Mouse (Mus musculus): ENCODE data around the gene Cebpa. TPM values are rescaled to one million over a fixed set of nuclear protein-coding genes. Genes with fewer than 3 reads are reported as not detected.

Cebpa gene
- polyA plus RNA-seq (2011; ENCODE audit: insufficient read depth, insufficient read length, low replicate concordance, missing spikeins) = 8.9 and 14.2 TPM in 2 replicates

DNA sequence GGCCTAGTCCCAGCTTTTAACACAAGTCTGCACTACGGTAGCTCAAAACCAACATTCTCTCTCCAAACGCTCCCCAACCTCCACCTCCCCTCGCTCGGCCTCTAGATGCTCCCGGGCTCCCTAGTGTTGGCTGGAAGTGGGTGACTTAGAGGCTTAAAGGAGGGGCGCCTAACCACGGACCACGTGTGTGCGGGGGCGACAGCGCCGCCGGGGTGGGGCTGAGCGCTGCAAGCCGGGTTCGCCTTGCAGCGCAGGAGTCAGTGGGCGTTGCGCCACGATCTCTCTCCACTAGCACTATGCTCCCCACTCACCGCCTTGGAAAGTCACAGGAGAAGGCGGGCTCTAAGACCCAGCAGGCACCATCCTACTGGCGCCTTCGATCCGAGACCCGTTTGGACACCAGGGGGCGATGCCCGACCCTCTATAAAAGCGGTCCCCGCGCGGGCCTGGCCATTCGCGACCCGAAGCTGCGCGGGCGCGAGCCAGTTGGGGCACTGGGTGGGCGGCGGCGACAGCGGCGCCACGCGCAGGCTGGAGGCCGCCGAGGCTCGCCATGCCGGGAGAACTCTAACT lies at the start of gene Cebpa:
Gene Cebpa (plus strand): TSS at position 453 of the 573 bp plus-strand sequence.
- TF ChIP-seq CTCF (IDR thresholded peaks at IDR 0.05; ENCODE audit: control insufficient read depth, insufficient read depth, low read length) (peak; percentile 74), POLR2A (IDR thresholded peaks at IDR 0.05; ENCODE audit: borderline replicate concordance, control insufficient read depth, low read depth, low read length) (peak; percentile 92; the same call in 1 of the 2 replicates)
- WGBS = 2% methylated on average over 50 of the region's 50 CpGs
- Histone ChIP-seq H3K4me3 (replicated peaks; ENCODE audit: control insufficient read depth, low read depth, low read length) (peak within 1 kb of the TSS; percentile 93), H3K27ac (ENCODE audit: control insufficient read depth, insufficient read depth, low read depth, low read length, poor library complexity) (peak within 1 kb of the TSS; percentile 77), H3K4me1 (ENCODE audit: control insufficient read depth, insufficient read depth, low read length) (no peaks in the 10 kb centered on the region; the same call in none of the 2 replicates)

DNA sequence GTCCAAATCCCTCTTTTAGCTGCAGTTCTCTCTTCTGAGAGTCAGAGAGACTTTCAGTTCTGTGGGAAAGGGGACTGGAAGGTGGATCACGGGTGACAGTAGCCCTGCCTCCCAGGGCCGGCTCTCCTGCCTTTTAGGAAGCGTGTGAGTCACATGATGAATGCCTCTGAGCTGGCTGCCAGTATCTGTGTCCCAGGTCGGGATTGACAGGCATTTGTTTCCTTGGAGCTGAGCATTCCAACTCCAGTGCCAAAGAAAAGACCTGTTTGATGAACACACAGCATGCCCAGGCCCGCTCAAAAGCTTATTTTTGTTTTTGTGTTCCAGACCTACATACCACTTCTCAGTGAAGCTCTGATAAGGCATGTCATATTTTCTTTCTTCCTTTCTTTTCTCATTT lies 42.4 kb upstream of the Cebpa start:
- Histone ChIP-seq H3K4me1 (ENCODE audit: control insufficient read depth, insufficient read depth, low read length) (no peaks in the 10 kb centered on the region; the same call in 1 of the 2 replicates), H3K4me3 (replicated peaks; ENCODE audit: control insufficient read depth, low read depth, low read length) (no peak overlapping the region), H3K27ac (ENCODE audit: control insufficient read depth, insufficient read depth, low read depth, low read length, poor library complexity) (no peak overlapping the region)
- TF ChIP-seq POLR2A (IDR thresholded peaks at IDR 0.05; ENCODE audit: borderline replicate concordance, control insufficient read depth, low read depth, low read length) = no peak
- no peak for TF ChIP-seq CTCF (IDR thresholded peaks at IDR 0.05; ENCODE audit: control insufficient read depth, insufficient read depth, low read length)
- 67% methylated on average over 5 of the region's 5 CpGs for WGBS

- 6% methylated on average over 10 of the region's 10 CpGs for WGBS
- no peaks in the 10 kb centered on the region; the same call in 1 of the 2 replicates for H3K4me1 ChIP-seq (ENCODE audit: control insufficient read depth, insufficient read depth, low read length)
- H3K4me3 ChIP-seq (replicated peaks; ENCODE audit: control insufficient read depth, low read depth, low read length) = peak overlapping the region; percentile 14
- H3K27ac ChIP-seq (ENCODE audit: control insufficient read depth, insufficient read depth, low read depth, low read length, poor library complexity) = peak overlapping the region; percentile 6; the same call in 1 of the 2 replicates
- TF ChIP-seq POLR2A (IDR thresholded peaks at IDR 0.05; ENCODE audit: borderline replicate concordance, control insufficient read depth, low read depth, low read length) (no peak), CTCF (IDR thresholded peaks at IDR 0.05; ENCODE audit: control insufficient read depth, insufficient read depth, low read length) (no peak)
These were observed 38.2 kb upstream of the Cebpa start for GRCm38 (mm10) chr7:35080843-35081338.

DNA sequence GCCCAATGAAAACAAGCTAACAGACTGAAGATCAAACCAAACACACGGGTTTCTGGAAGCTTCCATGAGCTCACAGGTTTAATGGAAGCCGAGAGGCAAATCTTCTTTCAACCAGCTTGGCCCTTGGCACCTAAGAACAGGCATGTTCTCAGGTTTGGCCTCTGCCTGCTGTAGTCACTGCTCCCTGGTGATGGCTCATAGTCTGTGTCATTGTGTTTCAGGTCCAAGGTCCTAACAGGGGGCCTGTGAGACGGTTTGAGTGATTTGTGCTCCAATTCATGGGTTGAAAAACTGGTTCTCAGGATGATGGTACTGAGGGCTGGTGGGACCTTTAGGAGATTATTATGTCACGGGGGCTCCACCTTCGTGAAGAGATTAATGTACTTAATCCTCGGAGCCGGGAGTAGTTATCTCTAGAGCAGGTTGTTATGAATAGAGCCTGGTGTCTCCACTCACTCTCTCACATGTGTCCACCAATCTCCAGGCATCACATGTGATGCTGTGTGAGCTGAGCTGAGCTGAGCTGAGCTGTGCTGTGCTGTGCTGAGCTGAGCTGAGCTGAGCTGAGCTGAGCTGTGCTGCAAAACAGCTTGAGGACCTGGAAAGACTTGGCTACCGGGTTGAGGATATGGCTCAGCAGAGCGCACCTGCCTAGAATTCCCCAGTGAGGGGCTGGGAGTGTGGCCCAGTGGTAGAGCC lies 37.5 kb upstream of the Cebpa start:
- Histone ChIP-seq H3K4me3 (replicated peaks; ENCODE audit: control insufficient read depth, low read depth, low read length) (no peak overlapping the region), H3K27ac (ENCODE audit: control insufficient read depth, insufficient read depth, low read depth, low read length, poor library complexity) (no peak overlapping the region; the same call in 1 of the 2 replicates), H3K4me1 (ENCODE audit: control insufficient read depth, insufficient read depth, low read length) (no peaks in the 10 kb centered on the region; the same call in 1 of the 2 replicates)
- no peak for TF ChIP-seq CTCF (IDR thresholded peaks at IDR 0.05; ENCODE audit: control insufficient read depth, insufficient read depth, low read length)
- TF ChIP-seq POLR2A (IDR thresholded peaks at IDR 0.05; ENCODE audit: borderline replicate concordance, control insufficient read depth, low read depth, low read length) = no peak
- WGBS = 69% methylated on average over 9 of the region's 9 CpGs

DNA sequence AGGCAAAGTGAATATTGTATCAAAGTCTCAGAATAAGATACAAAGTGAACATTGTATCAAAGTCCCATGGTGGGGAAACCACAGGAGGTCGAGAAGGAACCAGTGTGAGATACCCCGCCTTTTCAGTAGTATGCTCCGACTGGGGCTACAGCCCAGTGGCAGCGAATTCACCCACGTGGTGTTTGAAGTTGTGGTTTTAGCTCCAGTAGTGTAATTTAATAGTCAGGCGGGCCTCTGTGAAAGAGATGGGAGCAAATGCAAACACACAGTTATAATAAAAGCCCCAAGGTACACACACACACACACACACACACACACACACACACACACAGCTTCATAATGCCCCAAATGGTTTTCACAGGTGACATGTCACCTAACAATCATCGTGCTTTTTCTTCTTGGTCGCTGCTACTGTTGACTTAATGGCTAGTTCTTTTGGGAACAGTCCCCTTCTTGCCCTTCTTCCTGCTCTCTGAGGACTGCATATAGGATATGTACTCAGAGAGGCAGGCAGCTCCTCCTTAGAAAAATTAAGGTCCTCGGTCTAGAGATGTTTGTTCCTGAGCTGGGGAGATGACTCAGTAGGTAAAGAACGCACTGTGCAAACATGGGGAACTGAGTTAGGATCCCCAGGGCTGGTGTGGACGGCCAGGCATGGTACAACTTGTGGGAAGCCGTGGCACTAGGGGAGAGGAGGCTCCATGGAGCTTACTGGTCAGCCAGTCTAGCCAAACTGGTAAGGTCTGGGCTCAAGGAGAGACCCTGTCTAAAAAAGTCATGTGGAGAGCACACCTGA lies 34.3 kb upstream of the Cebpa start:
- H3K4me3 ChIP-seq (replicated peaks; ENCODE audit: control insufficient read depth, low read depth, low read length) = no peak overlapping the region
- 36% methylated on average over 12 of the region's 12 CpGs for WGBS
- no peaks in the 10 kb centered on the region; the same call in 1 of the 2 replicates for H3K4me1 ChIP-seq (ENCODE audit: control insufficient read depth, insufficient read depth, low read length)
- no peak overlapping the region for H3K27ac ChIP-seq (ENCODE audit: control insufficient read depth, insufficient read depth, low read depth, low read length, poor library complexity)
- TF ChIP-seq CTCF (IDR thresholded peaks at IDR 0.05; ENCODE audit: control insufficient read depth, insufficient read depth, low read length) (no peak), POLR2A (IDR thresholded peaks at IDR 0.05; ENCODE audit: borderline replicate concordance, control insufficient read depth, low read depth, low read length) (no peak)

- Histone ChIP-seq H3K27ac (ENCODE audit: control insufficient read depth, insufficient read depth, low read depth, low read length, poor library complexity) (no peak overlapping the region), H3K4me3 (replicated peaks; ENCODE audit: control insufficient read depth, low read depth, low read length) (no peak overlapping the region), H3K4me1 (ENCODE audit: control insufficient read depth, insufficient read depth, low read length) (no peaks in the 10 kb centered on the region; the same call in 1 of the 2 replicates)
- WGBS = 5% methylated on average over 21 of the region's 21 CpGs
- no peak for TF ChIP-seq CTCF (IDR thresholded peaks at IDR 0.05; ENCODE audit: control insufficient read depth, insufficient read depth, low read length)
- no peak for TF ChIP-seq POLR2A (IDR thresholded peaks at IDR 0.05; ENCODE audit: borderline replicate concordance, control insufficient read depth, low read depth, low read length)
These were observed 32.7 kb upstream of the Cebpa start for GRCm38 (mm10) chr7:35086271-35086861.

- 72% methylated on average over 5 of the region's 5 CpGs for WGBS
- no peak for TF ChIP-seq POLR2A (IDR thresholded peaks at IDR 0.05; ENCODE audit: borderline replicate concordance, control insufficient read depth, low read depth, low read length)
- TF ChIP-seq CTCF (IDR thresholded peaks at IDR 0.05; ENCODE audit: control insufficient read depth, insufficient read depth, low read length) = no peak
- no peaks in the 10 kb centered on the region for H3K4me1 ChIP-seq (ENCODE audit: control insufficient read depth, insufficient read depth, low read length)
- H3K4me3 ChIP-seq (replicated peaks; ENCODE audit: control insufficient read depth, low read depth, low read length) = no peak overlapping the region
- no peak overlapping the region for H3K27ac ChIP-seq (ENCODE audit: control insufficient read depth, insufficient read depth, low read depth, low read length, poor library complexity)
These were observed 28.5 kb upstream of the Cebpa start for GRCm38 (mm10) chr7:35090550-35090949.

All from bone marrow, adult 2 months (tissue).